Mouse (Mus musculus) spleen, adult 18-20 months (tissue): ENCODE measurements at regions not wholly inside any gene's neighbourhood (a gene's known extent, or its start where the extent isn't known, plus 50 kb on each side); places are given as distances from the start of the nearest gene placed in this dataset.

Source experiments
- DNase-seq, 2 experiments: peaks; one replicate each; pipeline ENCODE4 v3.0.0; 2022; ENCODE audit warnings: mixed read lengths in 2 of 2

DNA sequence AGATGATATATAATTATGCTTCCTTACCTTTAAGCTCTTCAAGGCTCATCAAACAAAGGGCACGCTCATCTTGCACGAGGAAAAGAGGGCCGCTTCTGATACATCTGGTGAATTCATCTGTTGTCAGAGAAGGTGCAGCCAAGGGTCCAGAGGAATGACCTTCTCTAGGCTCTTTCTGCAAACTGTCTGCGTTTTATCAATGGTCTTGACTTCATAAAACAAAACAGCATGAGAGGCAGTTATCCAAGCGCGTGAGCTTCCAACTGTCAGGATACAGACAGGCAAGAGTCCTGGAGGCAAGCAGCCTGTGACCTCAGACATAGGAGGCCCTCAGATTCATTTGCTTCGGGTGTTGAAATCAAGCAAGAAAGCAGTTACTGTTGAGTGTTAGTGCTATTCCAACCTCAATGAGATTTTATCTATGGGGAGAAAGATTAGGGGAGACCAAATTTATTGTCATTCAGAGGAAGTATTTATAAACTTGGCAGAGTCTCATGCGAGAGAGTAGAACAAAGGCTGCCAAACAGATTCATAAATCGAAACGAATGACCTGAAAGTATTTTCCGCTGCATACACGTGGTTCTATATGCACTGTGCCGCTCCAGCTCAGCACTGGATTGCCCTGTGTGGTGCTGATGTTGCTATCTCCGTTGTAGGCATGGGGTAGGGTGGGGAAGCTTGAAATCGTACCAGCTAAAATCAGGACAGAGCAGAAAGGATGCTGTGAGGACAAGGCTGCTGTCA is 107.2 kb upstream of the Vangl1 start:
- no peak for DNase-seq

DNA sequence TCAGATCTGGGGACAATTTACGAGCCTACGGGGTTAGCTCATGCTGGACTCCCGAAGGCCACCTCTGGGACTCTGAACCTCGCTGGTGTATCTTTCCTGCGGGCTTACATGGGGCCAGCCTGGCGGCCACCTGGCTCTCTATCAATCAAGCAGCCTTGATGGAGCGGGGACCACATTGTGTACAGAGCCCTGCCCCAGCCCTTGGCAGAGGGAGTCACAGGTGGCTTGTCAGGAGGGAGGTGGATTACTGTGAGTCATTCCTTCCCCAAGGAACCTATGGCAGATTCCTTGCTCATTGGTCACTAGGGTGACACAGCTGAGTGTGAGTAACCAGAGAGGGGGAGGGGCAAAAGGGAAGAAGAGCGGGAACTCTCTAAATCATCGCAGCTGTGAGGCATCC is 105.8 kb upstream of the Vangl1 start:
- no peak for DNase-seq

DNA sequence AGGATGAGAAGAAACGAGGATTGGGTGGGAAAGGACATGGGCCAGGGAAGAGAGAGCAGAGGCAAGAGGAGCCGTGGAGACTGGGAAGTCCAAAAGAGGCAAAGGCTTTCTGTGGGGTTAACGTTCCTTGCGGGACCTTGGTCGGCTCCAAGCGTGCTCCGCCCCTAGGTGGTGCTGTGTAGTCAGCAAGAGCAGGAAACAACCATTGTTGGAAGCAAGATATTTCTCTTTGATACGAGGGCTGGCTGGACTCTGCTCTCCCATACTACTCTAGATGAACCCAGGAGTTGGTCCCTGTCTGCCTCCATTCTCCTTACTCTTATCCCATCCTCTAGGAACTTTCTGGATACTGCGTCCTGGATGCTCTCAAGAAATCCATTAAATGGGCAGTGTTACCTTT is 105.3 kb upstream of the Vangl1 start:
- DNase-seq = peak in 1 of 2 experiments; percentile 20

DNA sequence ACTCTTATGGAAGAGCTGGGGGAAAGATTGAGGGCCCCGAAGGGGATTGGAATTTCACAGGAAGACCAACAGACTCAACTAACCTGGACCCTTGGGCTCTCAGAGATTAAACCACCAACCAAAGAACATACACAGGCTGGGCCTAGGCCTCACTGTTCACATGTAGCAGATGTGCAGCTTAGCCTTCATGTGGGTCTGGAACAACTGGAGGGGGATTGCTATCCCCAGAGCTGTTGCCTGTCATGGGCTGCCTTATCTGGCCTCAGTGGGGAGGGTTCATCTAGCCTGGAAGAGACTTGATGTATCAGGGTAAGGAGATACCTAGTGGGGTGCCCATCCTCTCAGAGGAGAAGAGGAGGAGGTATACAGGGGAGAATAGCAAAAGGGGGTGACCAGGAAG is 103.2 kb upstream of the Vangl1 start:
- DNase-seq = no peak

DNA sequence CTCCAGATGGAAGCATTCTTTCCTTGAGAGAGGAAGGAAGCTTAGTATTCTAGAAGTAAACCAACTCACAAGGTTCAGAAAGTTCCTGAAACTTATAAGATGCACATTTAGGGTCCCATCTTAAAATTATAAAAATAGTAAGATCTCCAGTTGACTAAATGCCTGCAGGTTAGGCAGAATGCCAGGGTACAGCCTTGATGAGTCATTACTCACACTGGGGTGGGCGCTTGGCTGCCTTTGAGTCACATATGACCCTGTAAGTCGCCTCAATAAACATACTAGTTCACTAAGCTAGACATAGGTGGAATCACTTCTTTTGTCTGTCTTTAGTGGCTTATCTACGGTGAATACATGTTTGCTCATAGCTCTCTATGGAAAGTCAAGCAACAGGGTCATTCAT is 87.9 kb upstream of the Vangl1 start:
- DNase-seq = no peak

DNA sequence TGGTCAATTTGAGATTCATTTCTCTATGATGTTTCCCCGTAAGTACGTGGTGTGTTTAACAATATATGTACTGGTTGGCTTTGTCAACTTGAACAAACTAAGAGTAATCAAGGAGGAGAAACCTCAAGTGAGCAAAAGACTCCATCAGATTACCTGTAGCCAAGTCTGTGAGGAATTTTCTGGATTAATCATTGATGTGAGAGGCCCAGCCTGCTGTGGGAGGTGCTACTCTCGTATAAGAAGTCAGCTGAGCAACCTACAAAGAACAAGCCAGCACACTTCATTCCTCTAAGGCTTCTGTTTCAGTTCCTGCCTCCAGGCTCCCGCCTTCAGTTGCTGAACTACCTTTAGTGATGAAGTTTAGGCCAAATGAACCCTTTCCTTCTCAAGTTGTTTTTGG is 77.5 kb upstream of the Vangl1 start:
- DNase-seq = no peak

DNA sequence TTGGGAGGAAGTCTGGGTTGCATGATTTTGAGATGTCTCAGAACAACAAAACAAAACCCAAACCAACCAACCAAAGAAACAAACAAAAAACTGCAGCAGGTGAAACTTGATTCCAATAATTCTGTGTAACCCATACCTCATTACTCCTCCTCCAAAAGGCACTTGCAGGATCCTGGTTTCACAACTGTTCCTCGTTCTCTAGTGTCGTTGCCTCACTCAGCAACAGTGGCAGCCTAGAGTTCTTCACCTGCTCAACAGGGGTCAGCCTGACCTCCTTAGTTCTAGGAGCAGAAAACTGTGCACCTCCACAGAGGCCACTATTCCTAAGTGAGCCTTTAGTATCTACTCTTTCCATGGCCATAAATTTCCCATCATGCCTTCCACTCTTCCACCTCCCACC is 72.3 kb upstream of the Vangl1 start:
- no peak for DNase-seq

DNA sequence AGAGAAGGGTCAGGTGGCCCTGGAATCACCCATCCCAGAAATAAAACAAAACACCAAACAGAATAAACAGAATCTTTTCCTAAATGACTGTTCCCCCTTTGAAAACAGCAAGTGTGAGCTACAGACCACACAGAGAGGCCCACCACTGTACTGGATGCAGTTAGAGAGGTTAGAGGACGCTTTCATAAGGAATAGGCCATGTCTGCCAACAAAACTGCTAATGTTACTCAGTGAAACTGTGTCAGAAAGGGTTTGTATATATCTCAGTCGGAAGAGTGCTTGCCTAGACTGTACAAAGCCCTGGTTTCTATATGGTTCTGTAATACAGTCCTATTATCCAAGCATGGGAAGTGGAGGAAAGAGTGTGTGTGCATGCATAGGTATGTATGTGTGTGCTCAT is 71.8 kb upstream of the Vangl1 start:
- no peak for DNase-seq

DNA sequence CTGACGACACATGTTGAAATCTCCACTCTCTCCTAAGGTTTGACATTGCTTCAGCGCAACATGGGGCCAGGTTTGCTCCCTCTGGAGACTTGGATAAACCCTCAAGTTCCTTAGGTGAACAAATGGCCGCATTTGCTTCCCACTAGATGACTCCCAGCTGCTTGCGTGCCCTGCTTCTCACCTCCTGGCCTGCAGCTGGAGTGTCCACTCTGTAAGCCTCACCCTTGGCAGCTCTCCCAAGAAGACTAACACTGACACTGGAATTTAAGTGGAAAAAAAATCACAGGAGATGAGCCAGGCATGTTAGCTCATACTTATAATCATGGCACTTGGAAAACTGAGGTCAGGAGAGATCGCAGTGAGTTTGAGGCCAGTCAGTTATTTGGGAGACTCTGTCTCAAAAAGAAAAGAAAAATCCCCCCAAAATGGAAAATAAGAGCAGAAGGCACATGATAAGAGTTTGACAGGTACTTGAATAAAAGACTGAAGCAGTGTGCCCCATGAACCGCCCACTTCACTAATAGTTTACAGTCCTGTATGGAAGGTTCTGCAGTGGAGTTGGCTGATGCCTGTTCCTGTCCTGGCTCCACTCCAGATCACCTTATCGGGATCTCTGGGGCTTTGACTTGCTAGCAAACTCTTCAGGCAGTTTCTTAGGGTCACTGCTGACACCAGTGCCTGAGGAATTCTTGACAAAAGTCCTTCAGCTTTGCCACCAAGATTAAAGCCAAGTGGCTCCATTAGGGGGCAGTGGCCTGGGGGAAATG is 70.9 kb upstream of the Vangl1 start:
- DNase-seq = no peak

DNA sequence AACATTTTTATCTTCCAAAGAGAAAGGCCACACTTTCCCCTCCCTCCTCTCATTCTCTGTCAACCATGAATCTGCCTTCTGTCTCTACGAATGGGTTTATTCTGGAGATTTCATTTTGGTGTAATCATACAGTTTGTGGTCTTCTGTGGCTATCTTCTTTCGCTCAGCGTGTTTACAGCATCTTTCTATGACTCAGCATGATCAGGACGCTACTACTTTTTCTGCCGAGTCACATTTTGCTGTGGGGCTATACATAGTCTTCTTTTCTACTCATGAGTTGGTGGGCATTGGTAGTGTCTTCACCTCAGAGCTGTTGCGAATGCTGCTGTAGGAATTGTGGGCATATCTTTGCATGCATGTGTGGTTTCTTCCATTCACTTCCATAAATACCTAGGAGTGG is 66.3 kb upstream of the Vangl1 start:
- DNase-seq = no peak

DNA sequence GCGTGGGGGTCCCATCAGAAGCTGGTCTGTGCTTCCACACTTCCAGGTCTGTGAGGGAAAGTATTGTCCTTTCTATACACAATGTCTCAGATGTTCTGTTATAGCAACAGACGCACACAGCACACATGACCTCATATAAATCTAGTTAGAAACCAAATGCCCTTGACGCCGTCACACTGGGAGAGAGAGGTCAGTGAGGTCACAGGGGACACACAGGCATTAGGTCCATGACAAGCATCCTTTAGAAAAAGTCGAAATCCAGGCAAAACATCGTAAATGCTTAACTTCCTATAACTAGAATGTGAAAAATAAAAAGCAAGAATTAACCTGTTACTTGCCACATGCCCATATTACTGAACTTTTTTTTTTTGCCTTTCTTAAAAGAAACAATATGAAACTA is 65.8 kb upstream of the Vangl1 start:
- no peak for DNase-seq

DNA sequence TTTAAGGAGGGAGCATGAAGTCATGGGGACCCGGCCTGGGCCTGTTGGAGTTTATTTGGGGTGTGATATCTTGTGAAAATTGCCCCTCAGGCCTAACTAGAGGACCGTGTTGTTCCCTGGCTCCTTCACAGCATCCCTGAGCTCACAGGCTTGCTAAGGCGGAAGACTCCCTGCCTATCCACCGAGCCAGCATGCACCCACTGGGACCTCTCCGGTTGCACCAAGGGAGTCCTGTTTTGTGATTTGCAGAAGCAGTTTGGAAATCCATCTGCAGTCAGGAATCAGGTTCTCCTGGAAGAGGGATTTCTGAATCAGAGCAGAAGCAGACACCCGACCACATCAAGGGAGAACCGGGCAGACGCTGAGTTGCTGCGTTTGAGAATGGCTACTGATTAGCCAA is 61.6 kb upstream of the Vangl1 start:
- no peak for DNase-seq

DNA sequence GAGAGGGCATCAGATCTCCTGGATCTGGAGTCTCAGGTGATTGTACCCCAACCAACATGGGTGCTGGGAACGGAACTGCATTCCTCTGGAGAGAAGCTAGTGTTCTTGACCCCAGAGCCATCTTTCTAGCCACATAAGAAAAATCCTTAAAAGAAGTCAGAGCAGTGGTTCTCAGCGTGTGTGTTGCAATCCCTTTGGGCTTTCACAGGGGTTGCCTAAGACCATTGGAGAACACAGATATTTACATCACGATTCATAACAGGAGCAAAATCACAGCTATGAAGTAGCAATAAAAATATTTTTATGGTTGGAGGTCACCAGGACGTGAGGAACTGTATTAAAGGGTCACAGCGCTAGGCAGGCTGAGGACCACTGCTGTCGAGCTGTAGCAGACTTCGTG is 60.7 kb upstream of the Vangl1 start:
- no peak for DNase-seq

DNA sequence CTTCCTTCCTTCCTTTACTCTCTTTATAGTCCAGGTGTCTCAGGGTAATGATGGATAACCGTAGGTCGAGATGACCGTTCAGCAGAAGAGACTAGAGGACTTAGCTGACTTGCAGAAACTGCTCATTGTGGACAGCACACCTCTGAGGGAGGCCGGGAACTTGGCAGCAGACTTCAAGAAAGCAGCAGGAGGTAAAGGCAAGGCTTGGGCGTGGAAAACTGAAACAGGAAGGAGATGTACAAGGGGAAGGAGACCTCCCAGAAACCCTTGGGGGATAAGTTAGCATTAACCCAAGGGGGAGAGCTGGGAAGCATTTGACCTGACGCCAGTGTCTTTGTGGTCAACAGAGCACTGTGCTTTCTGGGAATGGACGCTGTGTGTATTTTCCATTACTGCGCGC is 58.8 kb upstream of the Vangl1 start:
- DNase-seq = no peak

DNA sequence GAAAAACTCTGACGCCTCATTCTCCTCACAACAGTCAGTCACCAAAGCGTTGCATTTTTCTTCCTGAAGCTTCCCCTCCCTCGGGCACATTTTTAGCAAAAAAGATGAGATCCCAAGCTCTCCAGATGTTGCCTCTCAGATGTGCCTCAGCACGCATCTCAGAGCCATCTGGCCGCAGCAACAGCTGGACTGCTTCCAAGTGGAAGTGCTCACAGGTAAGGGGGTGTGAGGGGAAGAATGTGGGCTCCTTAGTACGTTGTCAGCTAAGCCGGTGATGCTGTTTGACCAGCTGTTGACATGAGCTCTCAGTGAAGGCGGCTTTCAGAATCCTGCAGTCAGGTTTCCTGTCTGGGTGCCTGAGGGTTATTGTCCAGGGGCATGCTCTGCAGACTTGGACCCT is 58.2 kb upstream of the Vangl1 start:
- no peak for DNase-seq

DNA sequence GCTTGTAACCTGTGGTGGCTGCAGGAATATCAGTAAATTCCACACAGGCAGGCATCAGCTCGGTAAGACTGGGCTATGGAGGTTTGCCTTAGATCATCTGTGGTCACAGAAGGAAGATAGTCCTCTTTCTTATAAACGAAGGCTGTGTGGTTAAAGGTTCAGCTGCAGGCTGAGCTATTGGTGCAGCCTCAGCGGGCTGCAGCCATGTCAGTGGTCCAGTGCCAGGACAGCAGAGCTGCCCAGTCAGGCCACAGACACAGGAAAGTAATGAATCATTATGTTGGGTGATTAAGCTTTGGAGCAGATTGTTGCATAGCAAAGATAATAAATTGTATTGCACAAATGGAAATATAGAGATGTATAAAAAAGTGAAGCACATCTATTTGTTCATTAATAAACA is 57.0 kb upstream of the Vangl1 start:
- DNase-seq = no peak
